In genomic region chr5:22342461-22342860, GRCm38 (mm10) we compare ENCODE assay signal across 12 mouse cellular contexts. TPM values are rescaled to one million over a fixed set of nuclear protein-coding genes. Genes with fewer than 3 reads are reported as not detected.
DNase-seq lines count a peak whose midpoint lies in the region; ATAC-seq and TF ChIP-seq lines count a peak whose summit lies in the region.
"Had no signal": no experiment of that assay in that cellular context is flagged by ENCODE, and none has a peak within 500 bp of the region (broad histone marks: within the 10 kb centered on the region; RNA-seq: fewer than 3 reads in every experiment).

No protein-coding gene starts in this region.

- no peaks in the 10 kb centered on the region for H3K27me3 ChIP-seq in cerebellum, adult 2 months (ENCODE audit: control insufficient read depth, insufficient read depth, low read length)
- H3K27me3 ChIP-seq in liver, adult 2 months (ENCODE audit: control insufficient read depth, insufficient read depth, low read length), result peaks cover 3% of the 10 kb centered on the region; the same call in 1 of the 2 replicates
- H3K27me3 ChIP-seq in liver, embryonic 12.5 days (replicated peaks), result peaks cover 90% of the 10 kb centered on the region
- H3K27me3 ChIP-seq in neural tube, embryonic 15.5 days (replicated peaks), result 0 out of 2 replicates have a peak, but pooled peaks cover 9% of the 10 kb centered on the region

- ATAC-seq in liver, embryonic 12.5 days, result no peak
- no peak for ATAC-seq in neural tube, embryonic 15.5 days (ENCODE audit: low FRiP score)
- ATAC-seq: activated CD4-positive, CD25-positive, alpha-beta regulatory T cell, adult 4 months had no signal

- peak; percentile 35; the same call in 1 of the 2 replicates for TF ChIP-seq POLR2A in cerebellum, adult 2 months (IDR thresholded peaks at IDR 0.05; ENCODE audit: borderline replicate concordance, insufficient read depth, low read length)
- no peak for TF ChIP-seq POLR2A in liver, adult 2 months (IDR thresholded peaks at IDR 0.05; ENCODE audit: extremely low read depth, insufficient read depth, low read length)

- H3K27ac ChIP-seq in cerebellum, adult 2 months (ENCODE audit: insufficient read depth, low read length), result peak overlapping the region; percentile 96
- H3K27ac ChIP-seq in liver, adult 2 months (replicated peaks; ENCODE audit: insufficient read depth, low read depth, low read length), result no peak overlapping the region
- H3K27ac ChIP-seq in liver, embryonic 12.5 days, result no peak overlapping the region
- no peak overlapping the region for H3K27ac ChIP-seq in neural tube, embryonic 15.5 days (replicated peaks)
- H3K27ac ChIP-seq: limb, embryonic 15.5 days had no signal

- H3K9ac ChIP-seq in liver, adult 2 months (ENCODE audit: low read depth, low read length), result peak overlapping the region; percentile 34; the same call in 1 of the 2 replicates
- H3K9ac ChIP-seq in liver, embryonic 12.5 days, result peak overlapping the region; percentile 89; the same call in 1 of the 2 replicates
- H3K9ac ChIP-seq in neural tube, embryonic 15.5 days (replicated peaks), result 0 out of 2 replicates have a peak overlapping the region, but pooled peaks have one; percentile 8
- H3K9ac ChIP-seq: limb, embryonic 15.5 days had no signal

- no peaks in the 10 kb centered on the region for H3K36me3 ChIP-seq in liver, adult 2 months (ENCODE audit: control insufficient read depth, insufficient read depth, low read length)
- H3K36me3 ChIP-seq in liver, embryonic 12.5 days, result no peaks in the 10 kb centered on the region
- H3K36me3 ChIP-seq in neural tube, embryonic 15.5 days, result no peaks in the 10 kb centered on the region
- H3K36me3 ChIP-seq: G1E; limb, embryonic 15.5 days had no signal

- TF ChIP-seq CTCF in cerebellum, adult 2 months (IDR thresholded peaks at IDR 0.05; ENCODE audit: borderline replicate concordance, insufficient read depth, low read depth, low read length), result no peak
- TF ChIP-seq CTCF in liver, adult 2 months (IDR thresholded peaks at IDR 0.05; ENCODE audit: low read depth, low read length), result no peak

- DNase-seq in cerebellum, adult 2 months, result peak; percentile 55 to 65
- DNase-seq in cerebellum, adult 9-10 months, result no peak
- DNase-seq in liver, adult 2 months (ENCODE audit: extremely low read depth, low read depth, low spot score), result no peak
- no peak for DNase-seq in liver
- no peak for DNase-seq in thymus, postnatal 4 days
- no peak for DNase-seq in adrenal gland, postnatal 25 days
- DNase-seq: retina, postnatal 1 day had no signal

- H3K4me2 ChIP-seq in liver, embryonic 12.5 days, result peak overlapping the region; percentile 97
- peak overlapping the region; percentile 92 for H3K4me2 ChIP-seq in neural tube, embryonic 15.5 days
- H3K4me2 ChIP-seq: limb, embryonic 15.5 days had no signal

- peaks cover 19% of the 10 kb centered on the region for H3K4me1 ChIP-seq in cerebellum, adult 2 months (ENCODE audit: control insufficient read depth, insufficient read depth, low read length)
- H3K4me1 ChIP-seq in liver, adult 2 months (ENCODE audit: control insufficient read depth, insufficient read depth, low read length), result peaks cover 7% of the 10 kb centered on the region
- peaks cover 38% of the 10 kb centered on the region for H3K4me1 ChIP-seq in liver, embryonic 12.5 days
- H3K4me1 ChIP-seq in neural tube, embryonic 15.5 days, result peaks cover 36% of the 10 kb centered on the region

- H3K9me3 ChIP-seq in liver, embryonic 12.5 days (replicated peaks), result no peaks in the 10 kb centered on the region
- H3K9me3 ChIP-seq in neural tube, embryonic 15.5 days (replicated peaks), result no peaks in the 10 kb centered on the region
- H3K9me3 ChIP-seq: limb, embryonic 15.5 days had no signal

- H3K79me2 ChIP-seq in liver, adult 2 months (ENCODE audit: control insufficient read depth, insufficient read depth, low read length), result no peaks in the 10 kb centered on the region

- WGBS in cerebellum, adult 2 months, result 14% methylated on average over 7 of the region's 7 CpGs
- WGBS in liver, adult 2 months, result 76% methylated on average over 7 of the region's 7 CpGs
- 42% methylated on average over 7 of the region's 7 CpGs for WGBS in liver, embryonic 12.5 days (ENCODE audit: insufficient replicate concordance)
- whole genome bisulfite sequencing in neural tube, embryonic 15.5 days, result 72% methylated on average over 7 of the region's 7 CpGs

- H3K4me3 ChIP-seq in cerebellum, adult 2 months (replicated peaks; ENCODE audit: insufficient read depth, low read depth, low read length), result peak overlapping the region; percentile 69
- peak overlapping the region; percentile 10; the same call in 1 of the 2 replicates for H3K4me3 ChIP-seq in liver, adult 2 months (ENCODE audit: insufficient read depth, low read depth, low read length)
- peak overlapping the region; percentile 73 for H3K4me3 ChIP-seq in liver, embryonic 12.5 days
- H3K4me3 ChIP-seq in neural tube, embryonic 15.5 days (replicated peaks), result peak overlapping the region; percentile 25
- H3K4me3 ChIP-seq: limb, embryonic 15.5 days had no signal

RNA-seq across cellular contexts. Expression of gene Reln, which starts 2.0 kb away (rescaled TPM):
- 184 and 204 TPM in 2 replicates for polyA plus RNA-seq in cerebellum, adult 2 months (2012; rRNA removed)
- 78.3 and 86.2 TPM in 2 replicates for total RNA-seq in liver, adult 2 months (2014; rRNA removed)
- polyA plus RNA-seq in liver, adult 2 months (2012; rRNA removed), result 31.7 and 40.5 TPM in 2 replicates
- polyA plus RNA-seq in liver, embryonic 12.5 days (2016; fragmentation: Nextera tagmentation; extraction: Ambion mirVana), result 33.4 and 36.7 TPM in 2 replicates
- 49.9 and 50.0 TPM in 2 replicates for polyA plus RNA-seq in neural tube, embryonic 15.5 days (2015; fragmentation: Nextera tagmentation; extraction: Ambion mirVana)
- total RNA-seq in adrenal gland, postnatal 25 days (2021), result 2.5 and 3.4 TPM in 2 replicates

Comparison
In these comparisons a context has a peak if more than half of its experiments do, and no peak if none do; other contexts are left out.
1. DNase-seq: peak in cerebellum, adult 2 months (2 of 2); none in cerebellum, adult 9-10 months (single experiment), liver, adult 2 months (single experiment), liver (single experiment), thymus, postnatal 4 days (single experiment) and adrenal gland, postnatal 25 days (single experiment).
2. H3K4me3 ChIP-seq: peak in every context shown above with its lines; median percentile 73 in liver, embryonic 12.5 days; 69 in cerebellum, adult 2 months; 25 in neural tube, embryonic 15.5 days; 10 in liver, adult 2 months.
3. H3K9ac ChIP-seq: peak in every context shown above with its lines; median percentile 89 in liver, embryonic 12.5 days; 34 in liver, adult 2 months; 8 in neural tube, embryonic 15.5 days.